Mouse (Mus musculus): ENCODE results near the gene Rbmxl2.

DNA sequence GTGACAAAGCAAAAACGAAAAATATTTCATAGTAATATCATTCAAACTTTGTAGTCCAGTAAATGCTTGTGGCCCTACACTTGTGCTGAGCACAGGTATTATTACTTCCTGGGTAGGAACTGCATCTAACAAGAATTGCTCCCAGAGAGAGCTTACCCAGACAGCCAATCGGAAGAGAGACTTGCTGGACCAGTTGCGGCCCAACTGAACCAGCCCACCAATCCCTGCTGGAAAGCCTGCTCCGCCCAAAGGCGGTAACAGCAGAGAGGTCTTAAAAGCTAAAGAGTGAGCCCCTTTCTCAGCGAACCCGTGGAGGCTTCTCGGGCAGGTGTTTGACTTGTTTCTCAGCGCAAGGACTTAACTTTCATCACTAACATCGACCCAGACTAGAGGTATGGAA lies 42.6 kb upstream of the Rbmxl2 start, which contains the start of gene Nlrp14:
- no peak for TF ChIP-seq CTCF (IDR thresholded peaks at IDR 0.05; ENCODE audit: low read depth, low read length)
- TF ChIP-seq POLR2A (IDR thresholded peaks at IDR 0.05; ENCODE audit: borderline replicate concordance, low read depth, low read length), result no peak

Data from bone marrow macrophage, adult 2 months (primary cell).